Mouse (Mus musculus) midbrain, embryonic 10.5 days (tissue): ENCODE measurements around the gene Cnot3. TPM values are rescaled to one million over a fixed set of nuclear protein-coding genes. Genes with fewer than 3 reads are reported as not detected.

Experiments
- DNase-seq: peaks from one replicate; pipeline ENCODE4 v3.0.0-alpha.2; 2017; ENCODE audit warnings: low spot score
- H3K27ac ChIP-seq: fragments of 300-500 bp; sonication (generic); replicated peaks from 2 replicates; pipeline ENCODE4 v1.5.1; 2016; ENCODE audit warnings: mild to moderate bottlenecking
- H3K27me3 ChIP-seq: fragments of 300-500 bp; sonication (generic); 2 replicates; pipeline ENCODE4 v1.6.1; 2016; ENCODE audit warnings: low read depth, mild to moderate bottlenecking; ENCODE audit not compliant: poor library complexity, severe bottlenecking
- H3K36me3 ChIP-seq: fragments of 300-500 bp; sonication (generic); 2 replicates; pipeline ENCODE4 v1.6.1; 2016; ENCODE audit warnings: mild to moderate bottlenecking, moderate library complexity
- H3K4me1 ChIP-seq: fragments of 300-500 bp; sonication (generic); 2 replicates; pipeline ENCODE4 v1.6.1; 2016
- H3K4me3 ChIP-seq: fragments of 300-500 bp; sonication (generic); 2 replicates; pipeline ENCODE4 v1.5.1; 2016; ENCODE audit warnings: mild to moderate bottlenecking, moderate library complexity
- H3K9me3 ChIP-seq: fragments of 300-500 bp; sonication (generic); replicated peaks from 2 replicates; pipeline ENCODE4 v1.6.1; 2016; ENCODE audit warnings: mild to moderate bottlenecking
- WGBS: fragments of 180-500 bp; shearing (Covaris S2); methylation state at CpG from one replicate; pipeline ENCODE4 v1.1.7; 2016; 5-methylcytosine and 5-hydroxymethylcytosine counted together
- polyA plus RNA-seq: library from polyadenylated mRNA; unstranded; fragments of >200 nt; fragmentation: Nextera tagmentation; extraction: Ambion mirVana; gene quantifications from 2 replicates; pipeline ENCODE4 v1.2.1, GENCODE M21; 2016

Gene Cnot3
- polyA plus RNA-seq, 1 experiment from 2014 or later, result 75.2 TPM

- H3K9me3 ChIP-seq, result no peaks in the 10 kb centered on the region
- DNase-seq, result peak; percentile 49
- H3K4me3 ChIP-seq, result peak overlapping the region; percentile 81
- no peaks in the 10 kb centered on the region for H3K27me3 ChIP-seq
- H3K4me1 ChIP-seq, result peaks cover 30% of the 10 kb centered on the region
- peaks cover 40% of the 10 kb centered on the region for H3K36me3 ChIP-seq
- 42% methylated on average over 15 of the region's 15 CpGs for WGBS
- H3K27ac ChIP-seq, result peak overlapping the region; percentile 91
Measured at GRCm38 (mm10) chr7:3664524-3665214, 19.6 kb downstream of the Cnot3 start.

DNA sequence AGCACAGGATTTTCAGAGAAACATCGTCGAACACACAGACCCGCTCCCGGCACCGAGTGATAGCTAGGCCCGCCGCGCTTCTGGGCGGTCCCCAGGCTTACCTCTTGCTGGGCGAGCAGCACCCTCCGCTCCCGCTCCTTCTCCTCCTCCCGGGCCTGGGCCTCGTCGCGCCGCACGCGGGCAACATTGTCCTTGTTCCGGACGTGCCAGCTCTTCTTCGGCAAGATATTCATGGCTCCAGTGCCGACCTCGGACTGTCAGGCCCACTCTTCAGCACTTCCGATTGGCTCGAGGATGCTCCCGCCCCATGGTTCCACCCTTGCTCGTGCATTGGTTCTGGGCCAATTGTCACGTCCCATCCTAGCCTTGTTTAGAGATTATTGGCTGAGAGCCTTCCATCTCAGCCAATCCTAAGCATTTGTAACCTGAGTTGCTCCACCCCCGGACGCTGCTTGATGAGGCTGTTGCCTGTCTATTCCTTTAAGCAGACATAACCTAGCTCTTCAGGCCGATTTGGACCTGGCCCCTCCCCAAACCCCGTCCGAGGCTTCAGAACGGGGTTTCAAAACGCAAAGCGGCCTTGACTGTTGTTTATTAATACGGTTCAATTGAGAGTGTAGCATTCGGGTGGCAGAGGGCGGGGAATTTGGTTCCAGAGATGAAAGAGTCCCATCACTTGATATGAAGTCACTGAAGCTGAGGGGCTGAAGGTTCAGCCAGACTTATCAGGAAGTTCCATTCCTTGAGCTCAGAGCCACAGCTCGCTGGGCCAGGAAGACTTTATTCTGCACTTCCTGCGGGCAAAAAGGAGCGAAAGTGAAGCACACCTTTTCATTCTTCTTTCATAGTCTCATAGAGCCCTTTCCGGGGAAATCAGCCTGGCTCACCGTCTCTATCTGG, 20.4 kb downstream of the Cnot3 start, which contains the start of gene Leng1:
TSS of gene Leng1 (minus strand) at position 626 of the 900 bp plus-strand sequence.
- Histone ChIP-seq H3K27ac (peak within 1 kb of the TSS; percentile 91), H3K36me3 (peaks cover 32% of the 10 kb centered on the region), H3K4me1 (peaks cover 30% of the 10 kb centered on the region), H3K9me3 (no peaks in the 10 kb centered on the region), H3K4me3 (peak within 1 kb of the TSS; percentile 81), H3K27me3 (no peaks in the 10 kb centered on the region)
- DNase-seq, result peak; percentile 93
- 6% methylated on average over 45 of the region's 45 CpGs for WGBS

DNA sequence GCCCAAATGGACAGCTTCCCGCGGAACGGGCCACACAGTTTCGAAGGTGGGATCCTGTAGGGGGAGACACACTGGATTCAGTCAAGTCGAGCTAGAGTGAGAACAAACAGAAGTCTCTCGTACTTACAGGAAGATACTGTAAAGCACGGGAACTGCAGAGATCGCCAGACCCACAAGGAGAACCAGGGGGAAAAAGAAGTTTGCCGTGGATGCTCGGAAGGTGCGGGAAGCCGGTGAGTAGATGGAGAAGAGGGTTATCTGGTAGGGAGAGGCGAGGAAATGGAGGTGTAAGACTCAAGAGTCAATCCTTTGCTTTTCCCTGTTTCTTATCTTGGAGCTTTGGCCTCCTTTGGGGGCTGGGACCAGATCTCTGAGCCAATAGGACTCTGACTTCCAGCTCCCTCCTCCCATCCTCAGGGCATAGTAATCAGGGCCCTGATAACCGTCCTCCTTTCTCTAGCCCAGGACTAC, 21.9 kb downstream of the Cnot3 start:
- H3K4me3 ChIP-seq, result peak overlapping the region; percentile 11; the same call in 1 of the 2 replicates
- no peak overlapping the region for H3K27ac ChIP-seq
- WGBS, result 10% methylated on average over 14 of the region's 14 CpGs
- DNase-seq, result no peak
- no peaks in the 10 kb centered on the region for H3K9me3 ChIP-seq
- no peaks in the 10 kb centered on the region for H3K27me3 ChIP-seq
- H3K4me1 ChIP-seq, result peaks cover 30% of the 10 kb centered on the region
- peaks cover 17% of the 10 kb centered on the region for H3K36me3 ChIP-seq

DNA sequence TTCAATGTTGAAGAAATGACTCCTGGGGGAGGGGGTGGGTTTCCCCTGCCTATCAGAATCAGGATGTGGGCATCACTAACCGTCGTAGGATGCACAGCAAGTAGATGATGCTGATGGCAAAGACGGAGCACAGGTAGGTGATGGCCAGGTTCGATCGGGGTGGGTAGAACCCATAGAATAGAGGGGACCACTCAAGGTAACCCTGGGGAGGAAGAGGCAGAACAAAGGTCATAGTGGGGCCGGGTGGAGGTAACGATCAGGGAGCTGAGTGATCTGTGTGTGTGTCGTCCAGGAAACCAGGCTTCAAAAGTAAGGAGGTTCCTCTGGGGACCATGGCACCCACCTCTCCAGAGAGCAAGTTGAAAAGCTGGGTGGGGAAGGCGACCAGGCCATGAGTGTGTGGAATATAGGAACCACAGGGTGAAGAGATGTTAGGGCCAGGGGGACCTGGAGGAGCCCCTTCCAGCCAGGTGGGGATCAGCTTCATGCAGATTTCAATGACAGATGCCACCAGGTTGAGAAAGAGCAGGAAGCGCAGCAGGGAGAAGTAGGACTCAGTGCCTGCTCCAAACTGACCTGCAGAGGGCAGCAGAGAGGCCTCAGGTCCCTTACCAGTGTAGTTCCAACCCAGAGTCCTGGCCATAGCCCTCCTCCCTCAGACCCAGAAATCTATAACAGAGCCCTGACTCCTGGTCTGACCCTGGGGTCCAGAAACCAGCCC, 29.6 kb downstream of the Cnot3 start:
- H3K36me3 ChIP-seq, result peaks cover 7% of the 10 kb centered on the region; the same call in 1 of the 2 replicates
- 73% methylated on average over 10 of the region's 10 CpGs for WGBS
- peaks cover 3% of the 10 kb centered on the region; the same call in 1 of the 2 replicates for H3K4me1 ChIP-seq
- peak overlapping the region; percentile 20; the same call in 1 of the 2 replicates for H3K4me3 ChIP-seq
- no peaks in the 10 kb centered on the region for H3K27me3 ChIP-seq
- no peak overlapping the region for H3K27ac ChIP-seq
- DNase-seq, result peak; percentile 79
- no peaks in the 10 kb centered on the region for H3K9me3 ChIP-seq

DNA sequence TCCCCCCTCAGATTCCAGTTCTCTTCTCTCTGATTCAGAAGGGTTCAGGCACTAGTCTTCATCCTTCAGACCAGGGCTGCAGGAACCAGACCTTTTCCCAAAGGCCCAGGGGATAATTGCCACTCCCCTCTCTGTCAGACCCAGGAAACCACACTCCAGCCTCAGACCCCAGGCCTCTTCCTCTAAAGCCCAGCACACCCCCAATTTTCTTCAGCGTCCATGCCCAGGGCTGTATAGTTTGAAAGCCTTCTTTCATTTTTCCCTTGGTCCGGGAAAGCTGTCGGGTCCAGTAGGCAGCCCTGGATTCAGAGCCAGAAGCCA, 30.1 kb downstream of the Cnot3 start:
- Histone ChIP-seq H3K4me1 (peaks cover 3% of the 10 kb centered on the region; the same call in 1 of the 2 replicates), H3K27me3 (no peaks in the 10 kb centered on the region), H3K27ac (no peak overlapping the region), H3K36me3 (peaks cover 8% of the 10 kb centered on the region; the same call in 1 of the 2 replicates), H3K9me3 (no peaks in the 10 kb centered on the region), H3K4me3 (no peak overlapping the region)
- WGBS, result 68% methylated on average over 3 of the region's 3 CpGs
- no peak for DNase-seq

GRCm38 (mm10) chr7:3676371-3676770, 31.3 kb downstream of the Cnot3 start:
- peaks cover 3% of the 10 kb centered on the region; the same call in 1 of the 2 replicates for H3K4me1 ChIP-seq
- no peak for DNase-seq
- 89% methylated on average over 12 of the region's 12 CpGs for WGBS
- H3K36me3 ChIP-seq, result peaks cover 15% of the 10 kb centered on the region; the same call in 1 of the 2 replicates
- H3K4me3 ChIP-seq, result no peak overlapping the region
- no peak overlapping the region for H3K27ac ChIP-seq
- H3K9me3 ChIP-seq, result no peaks in the 10 kb centered on the region
- H3K27me3 ChIP-seq, result no peaks in the 10 kb centered on the region

GRCm38 (mm10) chr7:3677342-3677741, 32.3 kb downstream of the Cnot3 start, which contains the start of gene Tmc4:
TSS of gene Tmc4 (minus strand) at chr7:3677553.
- H3K27me3 ChIP-seq, result no peaks in the 10 kb centered on the region
- no peaks in the 10 kb centered on the region for H3K9me3 ChIP-seq
- no peak within 1 kb of the TSS for H3K4me3 ChIP-seq
- H3K4me1 ChIP-seq, result peaks cover 3% of the 10 kb centered on the region; the same call in 1 of the 2 replicates
- no peak within 1 kb of the TSS for H3K27ac ChIP-seq
- DNase-seq, result no peak
- WGBS, result 59% methylated on average over 9 of the region's 9 CpGs
- H3K36me3 ChIP-seq, result peaks cover 15% of the 10 kb centered on the region; the same call in 1 of the 2 replicates

DNA sequence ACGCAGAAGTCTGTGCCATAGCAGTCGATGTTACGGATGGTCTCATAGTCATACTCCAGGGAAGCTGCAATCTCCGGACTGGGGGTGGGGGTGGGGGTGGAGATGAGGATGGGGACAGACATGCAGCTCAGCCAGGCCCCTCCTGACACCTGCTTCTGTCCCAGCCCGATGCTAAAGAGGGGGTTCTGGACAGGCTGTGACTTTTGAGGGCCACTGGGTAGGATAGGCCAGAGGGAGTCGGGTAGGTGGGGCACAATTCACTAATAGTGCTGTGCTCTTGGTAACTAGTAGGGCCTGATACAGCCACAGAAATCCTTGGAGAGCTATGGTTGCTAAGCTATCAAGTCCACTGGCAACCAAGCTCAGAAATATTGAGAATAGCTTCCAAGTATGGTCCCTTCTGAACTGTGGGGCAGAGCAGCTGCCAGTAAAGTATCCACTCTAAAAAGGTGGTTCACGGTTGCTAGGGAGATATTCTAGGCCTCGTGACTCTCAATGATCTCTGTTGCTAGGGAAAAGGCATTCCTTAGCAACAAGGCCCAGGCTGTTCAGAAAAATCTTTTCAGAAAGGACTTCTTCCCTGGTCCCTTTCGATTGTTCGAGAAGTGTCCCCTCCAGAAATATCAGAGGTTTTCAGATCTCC, 39.0 kb downstream of the Cnot3 start:
- Histone ChIP-seq H3K36me3 (peaks cover 45% of the 10 kb centered on the region), H3K9me3 (peaks cover 3% of the 10 kb centered on the region; the same call in 1 of the 2 replicates), H3K4me3 (0 out of 2 replicates have a peak overlapping the region, but pooled peaks have one; percentile 14), H3K4me1 (peaks cover 25% of the 10 kb centered on the region), H3K27ac (peak overlapping the region; percentile 78), H3K27me3 (no peaks in the 10 kb centered on the region)
- no peak for DNase-seq
- WGBS, result 71% methylated on average over 10 of the region's 10 CpGs

GRCm38 (mm10) chr7:3684698-3685097, 39.6 kb downstream of the Cnot3 start:
- Histone ChIP-seq H3K27me3 (no peaks in the 10 kb centered on the region), H3K4me3 (0 out of 2 replicates have a peak overlapping the region, but pooled peaks have one; percentile 0), H3K36me3 (peaks cover 45% of the 10 kb centered on the region), H3K27ac (peak overlapping the region; percentile 78), H3K4me1 (peaks cover 25% of the 10 kb centered on the region), H3K9me3 (peaks cover 3% of the 10 kb centered on the region; the same call in 1 of the 2 replicates)
- DNase-seq, result no peak
- 82% methylated on average over 8 of the region's 8 CpGs for WGBS

DNA sequence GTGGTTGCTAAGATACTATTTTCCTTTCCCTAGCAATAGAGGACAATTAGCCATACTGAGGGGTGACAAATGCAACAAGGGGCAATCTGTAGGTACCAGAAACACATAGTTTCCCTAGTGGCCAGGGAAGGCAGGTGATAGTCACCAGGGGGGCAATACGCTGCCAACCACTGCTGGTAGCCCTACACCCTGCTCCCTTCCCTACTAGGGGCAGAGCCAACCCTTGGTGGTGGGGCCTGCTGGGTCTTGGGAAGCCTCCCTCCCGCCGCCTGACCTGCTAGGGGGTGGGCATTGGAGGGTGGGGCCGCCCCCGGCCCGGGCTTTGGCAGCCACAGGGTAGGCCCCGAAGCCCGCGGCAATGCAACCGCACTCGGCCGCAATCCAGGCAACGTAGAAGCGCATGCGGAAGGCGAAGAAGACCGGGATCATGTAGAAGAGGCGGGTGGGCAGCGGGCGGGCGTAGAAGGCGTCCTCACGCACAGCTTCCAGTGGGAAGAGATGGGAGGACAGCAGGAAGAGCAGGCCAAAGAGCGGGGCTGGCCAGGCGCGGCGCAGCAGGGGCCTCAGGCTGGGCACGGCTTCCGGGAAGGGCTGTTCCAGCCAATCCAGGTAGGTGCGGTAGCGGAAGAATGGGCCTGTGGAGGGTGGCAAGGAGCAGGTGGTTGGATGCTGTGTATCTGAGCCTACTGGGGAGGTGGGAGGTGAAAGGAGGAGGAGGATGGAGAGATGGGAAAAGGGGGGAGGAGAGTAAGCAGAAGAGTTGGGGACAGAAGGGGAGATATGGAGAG, 40.5 kb downstream of the Cnot3 start:
- H3K4me1 ChIP-seq, result peaks cover 25% of the 10 kb centered on the region
- peak overlapping the region; percentile 78 for H3K27ac ChIP-seq
- H3K27me3 ChIP-seq, result no peaks in the 10 kb centered on the region
- WGBS, result 82% methylated on average over 31 of the region's 31 CpGs
- peaks cover 3% of the 10 kb centered on the region; the same call in 1 of the 2 replicates for H3K9me3 ChIP-seq
- H3K4me3 ChIP-seq, result peak overlapping the region; percentile 8; the same call in 1 of the 2 replicates
- DNase-seq, result no peak
- H3K36me3 ChIP-seq, result peaks cover 45% of the 10 kb centered on the region

DNA sequence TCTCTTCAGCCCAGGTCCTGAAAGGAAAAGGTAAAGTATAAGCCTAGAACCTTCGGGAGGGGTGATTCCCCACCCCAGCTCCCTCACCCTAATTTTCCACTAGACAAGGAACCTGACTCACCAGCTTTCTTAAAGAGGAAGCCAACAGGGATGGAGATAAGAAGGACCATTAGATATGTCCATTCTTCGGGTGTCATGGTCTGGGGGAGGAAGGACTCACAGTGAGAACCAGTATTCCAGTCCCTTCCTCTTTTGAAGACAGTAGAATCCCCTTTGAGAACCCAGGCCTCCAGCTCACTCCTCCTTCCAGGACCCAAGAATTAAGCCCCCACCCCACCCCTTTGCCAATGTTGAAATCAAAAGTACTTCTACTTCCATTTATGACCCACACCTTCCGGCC, 46.9 kb downstream of the Cnot3 start:
- Histone ChIP-seq H3K36me3 (peaks cover 39% of the 10 kb centered on the region), H3K4me1 (peaks cover 25% of the 10 kb centered on the region), H3K27ac (peak overlapping the region; percentile 92), H3K9me3 (no peaks in the 10 kb centered on the region), H3K27me3 (no peaks in the 10 kb centered on the region), H3K4me3 (peak overlapping the region; percentile 83)
- 44% methylated on average over 3 of the region's 3 CpGs for WGBS
- no peak for DNase-seq
